Mouse (Mus musculus): Measurements from ENCODE around the gene Kpna3.

Gene Kpna3

DNA sequence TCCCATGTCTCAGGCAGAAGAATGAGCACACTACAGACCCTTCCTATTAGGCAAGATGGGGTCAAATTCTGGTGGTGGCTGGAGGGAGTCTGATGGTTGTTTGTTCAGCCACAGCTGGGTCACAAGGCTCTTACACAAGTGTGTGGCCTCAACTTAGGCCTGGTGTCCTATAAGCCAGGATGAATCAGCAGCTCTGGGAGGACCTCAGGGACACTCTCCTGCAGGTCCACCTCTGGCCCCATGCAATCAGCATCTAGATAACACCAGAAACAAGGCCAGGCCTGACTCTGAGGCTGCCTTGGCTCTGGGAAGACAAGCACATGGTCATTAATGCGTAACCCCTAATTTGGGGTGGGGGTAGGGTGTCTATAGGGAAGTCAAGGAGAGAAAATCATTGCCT is 118.9 kb downstream of the Kpna3 start:
- no peak for DNase-seq (ENCODE audit: low spot score)

- peak; percentile 12 for DNase-seq (ENCODE audit: low spot score)
Measured at GRCm38 (mm10) chr14:61316861-61317260, 122.8 kb downstream of the Kpna3 start.

All from ovary, postnatal 36 days (tissue).